Mouse (Mus musculus) E14TG2a.4 (cell line): ENCODE results near the gene Coro7.

Source experiments
- CTCF ChIP-seq: conservative IDR thresholded peaks from 2 replicates; pipeline ENCODE4 v1.5.1; 2014; ENCODE audit warnings: low read length
- NANOG ChIP-seq: IDR thresholded peaks from 2 replicates; pipeline ENCODE4 v1.6.1; 2014; ENCODE audit warnings: borderline replicate concordance, low read length, mixed read lengths

DNA sequence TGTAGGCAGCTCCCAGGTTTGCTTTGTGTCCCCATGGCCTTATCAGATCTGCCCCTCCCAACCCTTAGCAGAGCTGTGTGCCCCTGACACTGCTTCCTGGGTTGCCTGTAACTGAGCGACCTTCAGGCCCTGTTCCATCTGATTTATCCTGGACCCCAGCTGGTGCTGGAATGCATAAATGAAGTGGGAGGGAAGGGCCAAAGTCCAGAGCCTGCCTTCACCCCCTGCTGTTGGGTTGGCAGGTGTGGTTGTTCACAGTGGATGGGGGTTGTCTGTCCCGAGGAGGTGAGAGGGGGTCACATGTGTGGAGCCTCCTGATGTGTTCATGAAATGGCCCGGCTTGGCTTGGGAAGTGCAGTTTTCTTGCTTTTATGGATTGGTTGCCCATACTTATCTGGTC is 77.4 kb downstream of the Coro7 start:
- no peak for TF ChIP-seq CTCF
- TF ChIP-seq NANOG, result no peak; the same call in 1 of the 2 replicates
